Mouse (Mus musculus) ovary, postnatal 10 days (tissue): ENCODE results near the gene Trnau1ap.
"Not testable (repeated sequence)": the region's sequence is repeated elsewhere in the genome, so short reads cannot be mapped to it uniquely, and the experiment has no call there.

ENCODE experiments used
- DNase-seq: peaks from one replicate; pipeline ENCODE4 v3.0.0; 2022; ENCODE audit warnings: low spot score

The Trnau1ap gene

GRCm38 (mm10) chr4:132344403-132345134 lies 15.2 kb upstream of the Trnau1ap start:
- no peak for DNase-seq

GRCm38 (mm10) chr4:132341451-132341850 lies 12.1 kb upstream of the Trnau1ap start:
- DNase-seq, result no peak

DNA sequence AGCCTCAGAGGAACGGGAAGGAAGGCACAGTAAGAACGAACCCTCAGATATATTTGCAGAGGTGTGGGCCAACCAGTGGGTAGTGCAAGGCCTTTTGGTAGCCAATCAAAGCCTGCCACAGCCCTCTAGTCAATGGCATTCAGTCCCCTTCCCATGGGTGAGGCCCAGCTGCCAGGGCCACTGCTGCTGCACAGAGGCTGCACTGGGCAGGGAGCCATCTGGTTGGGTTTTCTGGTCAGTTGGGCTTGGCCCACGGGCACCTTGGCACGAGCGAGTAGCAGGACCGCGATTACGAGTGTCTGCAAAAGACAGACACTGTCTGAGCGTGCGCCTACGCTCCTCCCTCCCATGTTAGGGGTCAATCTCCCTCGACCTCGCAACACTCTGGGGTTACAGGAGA lies 9.6 kb upstream of the Trnau1ap start:
- no peak for DNase-seq

GRCm38 (mm10) chr4:132332880-132333279 lies 3.5 kb upstream of the Trnau1ap start:
- no peak for DNase-seq

DNA sequence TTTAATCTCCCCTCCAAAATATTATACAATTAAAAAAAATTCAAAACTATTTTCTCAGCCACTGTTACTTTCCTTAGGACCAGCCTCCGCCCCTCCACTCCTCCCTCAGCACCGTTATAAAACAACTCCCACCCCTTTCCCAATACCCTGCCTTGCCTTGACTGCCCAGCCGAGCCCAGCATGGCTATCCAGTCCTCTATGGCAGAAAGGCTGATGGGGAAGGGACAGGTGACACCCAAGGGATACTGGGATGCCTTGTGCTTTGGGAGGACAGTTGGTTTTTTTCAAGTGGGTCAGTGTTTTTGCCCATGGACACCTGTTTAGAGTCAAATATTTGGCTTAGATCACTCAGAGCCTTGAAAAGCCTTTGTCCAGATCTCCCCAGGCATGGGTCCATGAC lies 2.6 kb upstream of the Trnau1ap start:
- no peak for DNase-seq

DNA sequence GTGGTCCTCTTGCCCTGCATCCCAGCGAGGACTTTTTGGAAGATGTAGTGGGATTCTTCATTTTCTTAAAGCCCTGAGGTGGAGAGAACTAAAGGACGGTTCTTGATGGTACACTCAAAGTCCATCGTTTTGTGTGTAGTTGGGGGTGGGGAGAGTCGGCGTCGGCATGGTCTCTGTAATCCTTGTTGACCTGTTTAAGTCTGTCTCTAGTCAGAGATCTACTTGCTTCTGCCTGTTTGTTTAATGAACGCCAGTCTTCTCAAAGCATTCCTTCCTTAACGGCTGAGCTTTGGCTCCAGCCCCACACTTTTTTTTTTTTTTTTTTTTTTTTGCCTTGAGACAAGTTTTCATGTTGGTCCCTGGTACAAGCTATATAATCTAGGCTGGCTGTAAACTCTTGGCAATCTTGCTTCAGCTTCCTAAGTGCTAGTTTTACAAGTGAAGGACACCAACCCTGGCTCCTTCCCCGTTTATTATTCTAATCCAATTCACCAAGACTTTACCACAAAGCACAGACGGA lies 557 bp upstream of the Trnau1ap start:
- DNase-seq, result no peak

DNA sequence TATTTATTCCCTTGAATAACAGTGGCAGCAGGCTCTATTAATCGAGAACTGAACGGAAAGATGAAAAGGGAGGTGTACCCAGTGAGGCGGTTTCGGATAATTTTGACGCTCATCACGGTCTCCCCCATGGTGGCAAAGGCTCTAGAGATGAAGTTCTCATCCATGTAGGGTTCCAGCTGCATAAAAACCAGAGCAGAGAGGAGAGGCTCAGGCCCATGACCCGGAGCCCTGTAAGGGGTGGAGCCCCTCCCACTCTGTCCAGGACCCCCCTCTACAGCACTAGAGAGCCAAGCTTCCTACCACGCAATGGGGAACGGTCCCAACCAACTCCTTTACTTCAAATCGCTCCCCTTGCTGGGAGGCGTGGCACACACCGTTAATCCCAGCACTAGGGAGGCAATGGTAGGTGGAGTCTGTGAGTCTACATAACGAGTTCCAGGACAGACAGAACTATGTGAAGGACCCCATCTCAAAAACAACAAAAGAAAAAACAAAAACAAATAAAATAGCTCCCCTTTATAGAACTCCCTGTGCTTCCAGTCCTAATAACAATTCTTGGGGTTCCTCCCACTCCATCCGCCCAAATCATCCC lies 851 bp downstream of the Trnau1ap start:
- DNase-seq, result no peak

GRCm38 (mm10) chr4:132326481-132326880 lies 2.9 kb downstream of the Trnau1ap start:
- no peak for DNase-seq

- no peak for DNase-seq
These were observed 13.6 kb downstream of the Trnau1ap start for GRCm38 (mm10) chr4:132315711-132316110.

DNA sequence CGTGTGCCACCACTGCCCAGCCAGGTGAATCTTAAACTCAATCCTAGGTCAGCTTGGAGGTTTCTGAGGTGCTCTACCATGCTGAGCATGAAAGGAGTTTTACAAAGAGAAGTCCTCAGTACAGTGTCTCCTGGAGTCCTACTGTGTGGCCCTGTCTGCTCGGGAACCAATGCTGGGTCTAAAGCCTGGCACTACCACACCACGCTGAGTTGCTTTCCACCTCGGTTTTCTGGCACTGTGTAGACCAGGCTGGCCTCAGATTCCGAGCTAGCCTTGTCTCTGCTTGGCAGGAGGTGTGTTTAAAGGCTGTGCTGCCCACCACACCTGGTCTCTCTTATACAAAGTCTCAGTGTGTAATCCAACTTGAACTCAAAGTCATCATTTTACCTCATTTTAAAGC lies 16.7 kb downstream of the Trnau1ap start:
- DNase-seq, result no peak

GRCm38 (mm10) chr4:132311801-132312200 lies 17.5 kb downstream of the Trnau1ap start:
- DNase-seq, result no peak

DNA sequence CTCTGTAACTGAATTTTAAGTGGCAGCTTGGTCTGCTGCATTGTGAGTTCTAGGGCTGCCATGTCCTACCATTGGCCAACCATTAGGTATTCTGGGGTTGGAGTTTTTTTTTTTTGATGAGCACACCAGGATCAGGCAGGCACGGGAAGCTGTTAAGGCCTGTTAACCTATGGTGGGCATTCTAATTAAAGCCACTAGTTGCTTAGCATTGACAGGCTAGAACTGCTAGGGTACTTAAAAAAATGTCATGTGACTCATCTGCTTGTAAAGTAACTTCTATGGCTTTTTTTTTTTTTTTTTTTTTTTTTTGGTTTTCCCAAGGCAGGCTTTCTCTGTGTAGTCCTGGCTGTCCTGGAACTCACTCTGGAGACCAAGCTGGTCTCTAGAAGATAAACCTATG lies 18.1 kb downstream of the Trnau1ap start:
- DNase-seq, result no peak

GRCm38 (mm10) chr4:132309849-132310472 lies 19.4 kb downstream of the Trnau1ap start:
- DNase-seq, result no peak

GRCm38 (mm10) chr4:132309140-132309848 lies 20.0 kb downstream of the Trnau1ap start:
- DNase-seq, result no peak

DNA sequence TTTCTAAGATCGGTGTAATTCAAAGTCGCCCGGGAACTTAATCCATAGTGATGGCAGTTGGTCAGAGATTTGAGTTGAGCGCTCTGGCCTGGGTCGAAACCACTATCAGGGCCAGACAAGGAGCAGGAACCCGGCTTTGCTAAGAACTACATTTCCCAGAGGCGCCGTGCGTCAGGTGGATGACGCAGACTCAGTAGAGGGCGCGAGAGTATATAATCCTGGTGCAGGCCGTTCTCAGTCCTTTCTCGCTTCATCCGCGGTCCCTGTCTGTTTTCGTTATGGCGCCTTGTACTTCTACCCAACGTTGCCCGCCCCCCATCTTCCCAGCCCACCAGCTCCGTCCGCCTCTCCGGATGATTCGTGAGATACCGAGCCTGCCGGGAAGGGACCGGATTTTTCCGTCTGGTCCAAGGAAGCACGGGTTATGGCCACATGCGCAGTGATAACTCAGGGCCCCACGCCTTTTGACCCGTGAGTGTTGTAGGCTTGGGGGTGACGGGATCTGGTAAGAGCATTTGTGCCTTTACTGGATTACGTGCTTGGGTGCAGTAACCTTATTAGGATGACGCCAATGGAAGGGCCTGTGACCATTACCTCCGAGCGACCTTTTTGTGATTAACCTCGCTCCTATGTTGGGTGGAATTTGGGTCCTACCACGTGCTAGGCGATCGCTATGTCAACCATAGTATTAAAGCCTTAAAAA lies 20.8 kb downstream of the Trnau1ap start:
- DNase-seq, result peak; percentile 80

DNA sequence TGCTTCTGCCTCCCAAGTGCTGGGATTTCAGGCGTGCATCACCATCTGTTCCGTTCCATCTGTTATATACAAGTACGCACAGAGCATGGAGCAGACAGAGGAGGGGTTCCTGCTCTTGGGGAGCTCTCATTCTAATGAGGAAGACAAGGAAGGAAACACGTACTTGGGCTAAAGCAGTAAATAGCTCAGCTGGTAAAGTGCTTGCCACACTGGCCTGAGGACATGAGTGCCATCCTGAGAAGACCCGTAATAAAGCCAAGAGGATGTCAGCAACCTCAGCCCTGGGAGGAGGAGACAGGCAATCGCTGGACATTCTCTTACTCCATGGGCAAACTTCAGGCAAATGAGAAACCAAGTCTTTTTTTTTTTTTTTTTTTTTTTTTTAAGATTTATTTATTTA lies 23.3 kb downstream of the Trnau1ap start:
- DNase-seq, result no peak

DNA sequence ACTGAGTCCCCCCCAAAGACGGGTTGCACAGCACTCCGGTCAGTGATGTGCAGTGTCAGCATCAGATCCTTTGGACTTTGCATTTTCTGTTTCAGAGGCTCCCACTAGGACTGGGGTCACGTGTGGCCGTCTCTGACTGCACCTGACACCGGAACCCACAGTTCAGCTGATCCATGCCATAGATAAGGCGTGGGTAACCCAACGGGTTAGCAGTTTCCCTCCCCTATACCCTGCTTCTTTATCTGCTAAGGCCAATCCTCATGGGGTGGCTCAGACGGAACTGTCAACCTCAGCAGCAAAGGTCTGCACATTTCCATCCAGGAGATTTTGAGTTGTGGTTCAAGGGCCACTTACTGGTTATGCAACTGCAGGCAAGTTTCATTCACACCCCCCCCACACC lies 24.1 kb downstream of the Trnau1ap start:
- DNase-seq, result no peak

- DNase-seq, result not testable (repeated sequence)
These were observed 25.9 kb downstream of the Trnau1ap start for GRCm38 (mm10) chr4:132303484-132303883.

DNA sequence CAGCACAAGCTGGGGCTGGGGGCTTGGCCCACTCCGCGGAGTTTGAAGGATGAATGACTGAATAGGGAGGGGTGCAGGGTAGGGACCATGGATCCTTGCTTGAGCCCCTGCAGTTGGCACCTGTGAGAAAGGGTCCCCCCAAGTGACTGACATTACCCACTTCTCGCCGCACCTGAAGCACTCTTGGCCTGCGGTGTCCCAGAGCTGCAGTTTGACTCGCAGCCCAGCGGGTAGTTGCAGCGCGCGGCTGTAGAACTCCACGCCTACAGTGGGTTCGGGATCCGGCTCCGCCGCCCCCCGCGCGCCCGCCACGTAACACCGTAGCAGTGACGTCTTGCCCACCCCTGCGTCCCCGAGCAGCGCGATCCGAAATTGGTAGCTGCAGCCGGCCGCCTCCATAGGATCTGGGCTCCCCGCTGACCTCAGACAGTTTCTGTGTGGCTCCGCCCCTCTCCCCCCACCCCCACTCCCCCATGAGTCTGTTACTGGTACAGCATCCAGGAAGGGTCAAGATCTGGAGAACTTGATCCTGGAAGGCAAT lies 26.3 kb downstream of the Trnau1ap start, which contains the start of gene Rab42:
TSS of gene Rab42 (minus strand) at position 447 of the 541 bp plus-strand sequence.
- DNase-seq, result peak; percentile 25

DNA sequence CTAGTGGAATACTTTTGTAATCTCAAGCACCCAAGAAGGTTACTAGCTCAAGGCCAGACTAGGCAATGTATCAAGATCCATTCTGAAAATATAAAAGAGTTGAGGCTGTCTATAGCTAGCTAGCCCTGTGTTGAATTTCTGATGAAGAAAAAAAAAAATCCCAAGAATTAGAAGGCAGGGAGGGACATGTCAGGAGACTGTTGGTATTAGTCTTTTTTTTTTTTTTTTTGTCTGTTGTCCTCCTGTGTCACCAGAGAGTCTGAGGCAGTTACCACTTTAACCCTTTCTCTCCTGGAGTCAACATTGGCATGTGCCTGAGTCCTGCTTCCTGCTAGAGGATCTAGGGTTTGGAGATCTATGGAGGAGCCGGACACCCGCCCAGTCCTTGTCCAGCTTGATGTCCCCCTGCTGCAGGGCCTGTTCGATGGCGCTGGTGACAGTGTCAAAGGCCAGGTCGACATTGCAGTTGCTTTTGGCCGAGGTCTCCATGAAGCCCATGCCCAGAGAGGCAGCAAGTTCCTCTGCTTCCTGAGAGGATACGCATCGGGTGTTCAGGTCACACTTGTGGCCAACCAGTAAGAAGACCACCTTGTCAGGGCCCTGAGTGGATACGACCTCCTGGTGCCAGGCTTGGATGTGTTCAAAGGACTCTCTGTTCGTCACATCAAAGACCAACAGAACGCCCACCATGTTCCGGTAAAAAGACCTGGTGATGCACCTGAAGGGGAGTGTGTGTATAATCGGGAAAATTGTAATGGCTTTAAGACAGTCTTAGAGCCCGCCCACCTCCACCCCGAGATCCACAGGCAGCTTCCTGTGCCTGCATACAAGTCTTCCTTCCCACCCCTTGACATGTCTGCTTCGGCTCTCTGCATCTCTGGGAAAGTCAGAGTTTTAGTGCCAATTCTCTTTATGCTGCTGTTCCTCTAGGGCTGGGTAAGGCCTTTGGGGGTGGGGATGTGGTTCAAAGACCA lies 27.1 kb downstream of the Trnau1ap start:
- DNase-seq, result no peak
